Mouse (Mus musculus): ENCODE measurements around the gene Mycl. TPM values are rescaled to one million over a fixed set of nuclear protein-coding genes. Genes with fewer than 3 reads are reported as not detected.
A peak's percentile ranks its signal among the peaks of the same experiment; 100 is the strongest.
"Not testable (repeated sequence)": the region's sequence is repeated elsewhere in the genome, so short reads cannot be mapped to it uniquely, and the experiment has no call there.

Gene Mycl
- polyA plus RNA-seq, 1 experiment from 2014 or later = 15.2 TPM

DNA sequence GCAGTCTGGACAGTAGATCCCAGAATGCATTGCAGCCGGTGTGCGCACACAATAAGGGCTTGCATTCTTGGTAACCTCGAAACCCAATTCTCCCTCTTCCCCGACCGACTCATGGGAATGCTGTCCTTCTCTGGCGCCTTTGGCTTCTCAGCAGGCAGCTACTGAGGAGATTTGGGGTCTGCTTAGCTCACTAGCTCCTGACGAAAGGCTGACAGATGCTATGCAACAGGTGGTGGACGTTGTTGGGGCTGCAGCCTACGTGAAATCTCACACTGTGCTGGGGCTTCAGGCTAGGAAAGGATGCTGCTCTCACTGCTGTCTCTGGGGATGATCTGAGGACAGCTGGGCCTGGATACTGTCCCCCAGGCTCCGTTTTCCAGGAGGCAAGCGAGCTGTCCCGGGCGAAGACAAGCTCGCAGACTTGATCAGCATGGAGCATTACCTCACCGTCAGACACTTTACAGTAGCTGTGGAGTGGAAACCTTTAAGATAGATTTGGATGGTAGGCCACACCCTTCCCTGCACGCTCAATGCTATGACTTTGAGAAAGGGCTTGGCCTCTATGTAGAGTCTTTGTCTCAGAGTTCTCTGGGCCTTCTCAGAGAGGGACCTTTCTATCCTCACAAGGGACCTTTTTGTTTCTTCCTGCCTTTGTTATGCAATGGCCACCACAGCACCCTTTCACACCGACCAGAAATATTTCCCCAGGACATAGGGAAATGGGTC, 5.3 kb downstream of the Mycl start:
- H3K4me1 ChIP-seq (ENCODE audit: insufficient read depth) = peaks cover 12% of the 10 kb centered on the region; the same call in 1 of the 2 replicates
- no peak overlapping the region for H3K4me2 ChIP-seq
- H3K9ac ChIP-seq = no peak overlapping the region
- DNase-seq (no peak), ATAC-seq (ENCODE audit: insufficient read depth) (no peak)
- H3K9me3 ChIP-seq (ENCODE audit: low read depth, low read length) = no peaks in the 10 kb centered on the region
- H3K4me3 ChIP-seq (ENCODE audit: low read depth, low read length) = no peak overlapping the region
- no peaks in the 10 kb centered on the region for H3K36me3 ChIP-seq (ENCODE audit: insufficient read depth)
- 72% methylated on average over 17 of the region's 17 CpGs for WGBS
- TF ChIP-seq CTCF (IDR thresholded peaks at IDR 0.05; ENCODE audit: low read depth) = no peak
- peaks cover 23% of the 10 kb centered on the region for H3K27me3 ChIP-seq (ENCODE audit: insufficient read depth, low read length)
- no peak overlapping the region for H3K27ac ChIP-seq (ENCODE audit: low read depth)

DNA sequence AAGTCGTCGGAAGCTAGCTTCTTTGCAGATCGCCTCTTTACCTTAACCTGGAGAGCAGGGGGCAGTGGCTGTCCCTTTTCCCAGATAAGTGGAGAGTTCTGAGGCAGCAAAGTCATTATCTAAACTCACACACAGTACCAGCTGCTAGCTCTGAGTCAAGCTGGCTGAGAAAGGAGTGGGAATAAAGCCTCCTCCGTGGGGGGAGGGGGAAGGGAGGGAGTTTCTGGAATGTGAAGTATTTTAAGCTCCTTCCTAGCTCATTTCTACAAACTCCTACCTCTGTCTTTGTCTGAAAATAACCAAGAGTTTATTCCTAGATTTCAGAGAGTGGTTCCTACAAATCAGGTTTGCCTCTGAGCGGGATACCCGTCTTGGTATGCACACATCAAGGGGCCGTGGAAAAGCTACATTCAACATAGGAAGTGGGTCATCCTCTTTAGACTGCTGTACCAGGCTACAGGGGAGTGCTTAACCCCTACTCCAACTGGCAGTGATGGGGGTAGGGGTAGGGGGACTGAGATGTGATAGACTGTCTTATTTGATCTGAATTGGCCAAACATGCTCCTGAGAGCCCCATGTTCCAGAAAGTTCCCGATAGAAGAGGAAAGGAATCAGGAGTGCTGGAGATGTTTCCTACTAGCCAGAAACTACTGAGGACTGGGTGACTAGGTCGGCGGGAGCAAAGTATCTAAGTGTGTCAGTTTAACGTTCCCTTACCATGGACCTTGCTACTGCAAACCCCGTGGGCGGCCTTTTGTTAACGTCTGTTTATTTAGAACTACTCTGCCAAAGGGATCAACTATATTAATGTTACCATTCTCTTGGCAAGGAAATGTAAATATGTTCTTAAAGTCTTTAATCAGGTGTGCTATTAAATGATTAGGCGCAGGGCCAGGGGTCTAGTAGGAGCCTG, 9.9 kb downstream of the Mycl start:
- Histone ChIP-seq H3K36me3 (ENCODE audit: insufficient read depth) (no peaks in the 10 kb centered on the region), H3K4me2 (peak overlapping the region; percentile 41), H3K9me3 (ENCODE audit: low read depth, low read length) (no peaks in the 10 kb centered on the region), H3K4me1 (ENCODE audit: insufficient read depth) (peaks cover 10% of the 10 kb centered on the region; the same call in 1 of the 2 replicates), H3K9ac (no peak overlapping the region), H3K4me3 (ENCODE audit: low read depth, low read length) (no peak overlapping the region), H3K27ac (ENCODE audit: low read depth) (peak overlapping the region; percentile 77; the same call in 1 of the 2 replicates), H3K27me3 (ENCODE audit: insufficient read depth, low read length) (no peaks in the 10 kb centered on the region)
- no peak for TF ChIP-seq CTCF (IDR thresholded peaks at IDR 0.05; ENCODE audit: low read depth)
- WGBS = 13% methylated on average over 15 of the region's 15 CpGs
- DNase-seq (peak; percentile 70), ATAC-seq (ENCODE audit: insufficient read depth) (peak; percentile 70)

DNA sequence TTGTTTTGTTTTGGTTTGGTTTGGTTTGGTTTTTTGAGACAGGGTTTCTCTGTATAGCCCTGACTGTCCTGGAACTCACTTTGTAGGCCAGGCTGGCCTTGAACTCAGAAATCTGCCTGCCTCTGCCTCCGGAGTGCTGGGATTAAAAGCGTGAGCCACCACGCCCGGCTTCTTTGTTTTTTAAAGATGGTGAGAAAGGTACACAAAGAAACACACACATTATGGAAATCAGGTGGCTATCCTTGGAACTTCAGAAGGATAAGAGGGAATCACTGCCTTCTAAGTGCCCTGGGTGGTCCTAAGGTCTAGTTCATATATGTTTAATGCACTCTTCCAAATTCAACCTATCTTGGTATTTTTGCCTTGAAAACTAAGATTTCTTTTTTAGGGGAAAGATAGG, 17.0 kb downstream of the Mycl start:
- H3K27ac ChIP-seq (ENCODE audit: low read depth); H3K4me1 ChIP-seq (ENCODE audit: insufficient read depth); H3K4me3 ChIP-seq (ENCODE audit: low read depth, low read length); H3K9ac ChIP-seq; H3K27me3 ChIP-seq (ENCODE audit: insufficient read depth, low read length); ATAC-seq (ENCODE audit: insufficient read depth); H3K4me2 ChIP-seq; DNase-seq; H3K9me3 ChIP-seq (ENCODE audit: low read depth, low read length); H3K36me3 ChIP-seq (ENCODE audit: insufficient read depth): not testable (repeated sequence)
- 93% methylated on average over 4 of the region's 4 CpGs for WGBS

DNA sequence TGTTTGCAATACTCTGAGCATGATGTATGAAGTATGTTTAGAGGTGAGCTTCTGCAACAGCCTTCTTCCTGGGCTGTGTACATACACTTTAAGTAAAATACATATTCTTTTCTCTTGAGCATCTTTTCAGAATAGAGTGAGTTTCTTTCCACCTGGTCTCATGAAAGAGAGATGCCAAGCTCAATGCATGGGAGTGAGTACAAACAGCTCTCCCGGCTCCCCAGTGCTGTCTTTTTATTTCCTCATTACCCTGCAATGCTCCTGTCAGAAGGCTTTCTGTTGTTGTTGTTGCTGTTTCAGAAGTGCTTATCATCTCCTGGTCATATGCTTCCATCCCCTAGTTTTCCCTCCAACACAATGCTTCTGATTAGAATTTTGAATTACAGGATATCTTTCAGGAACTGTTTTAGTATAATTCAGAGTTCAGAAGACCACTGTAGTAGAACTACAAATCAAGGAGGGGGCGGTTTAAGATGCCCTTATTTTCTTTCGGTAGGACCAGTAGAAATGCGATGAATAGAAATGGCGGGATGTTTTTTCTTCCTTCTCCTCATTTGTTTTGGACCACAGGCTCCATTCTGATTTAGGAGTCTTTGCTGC, 18.0 kb downstream of the Mycl start:
- 68% methylated on average over 5 of the region's 5 CpGs for WGBS
- Histone ChIP-seq H3K9ac (no peak overlapping the region), H3K4me3 (ENCODE audit: low read depth, low read length) (no peak overlapping the region), H3K36me3 (ENCODE audit: insufficient read depth) (no peaks in the 10 kb centered on the region), H3K27me3 (ENCODE audit: insufficient read depth, low read length) (no peaks in the 10 kb centered on the region), H3K4me1 (ENCODE audit: insufficient read depth) (peaks cover 10% of the 10 kb centered on the region), H3K27ac (ENCODE audit: low read depth) (no peak overlapping the region), H3K4me2 (no peak overlapping the region), H3K9me3 (ENCODE audit: low read depth, low read length) (no peaks in the 10 kb centered on the region)
- no peak for TF ChIP-seq CTCF (IDR thresholded peaks at IDR 0.05; ENCODE audit: low read depth)
- DNase-seq (no peak), ATAC-seq (ENCODE audit: insufficient read depth) (no peak)

DNA sequence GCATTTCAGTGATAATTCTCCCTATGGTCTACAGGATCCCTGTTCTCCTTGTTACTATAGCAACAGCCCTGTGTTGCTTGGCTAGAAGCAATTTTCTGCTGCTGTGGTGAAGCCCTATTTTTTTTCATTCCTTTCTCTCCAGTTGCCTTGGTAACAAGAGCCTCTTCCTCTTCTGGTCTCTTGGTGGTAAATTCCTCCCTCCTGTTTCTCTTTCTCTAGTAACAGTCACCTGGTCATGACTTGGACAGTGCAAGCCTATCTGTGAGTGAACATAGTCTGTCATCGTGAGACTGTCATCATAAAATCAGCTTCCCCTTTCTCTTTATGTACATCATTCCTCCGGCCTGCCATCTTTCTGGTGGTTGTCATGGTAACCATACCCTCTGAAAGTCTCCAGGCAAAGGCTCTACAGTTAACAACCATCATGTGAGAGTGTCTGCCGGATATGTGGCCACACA, 18.5 kb downstream of the Mycl start:
- no peak for TF ChIP-seq CTCF (IDR thresholded peaks at IDR 0.05; ENCODE audit: low read depth)
- WGBS = 49% methylated on average over 3 of the region's 3 CpGs
- ATAC-seq (ENCODE audit: insufficient read depth) (no peak), DNase-seq (peak; percentile 28)
- Histone ChIP-seq H3K4me1 (ENCODE audit: insufficient read depth) (peaks cover 12% of the 10 kb centered on the region), H3K36me3 (ENCODE audit: insufficient read depth) (no peaks in the 10 kb centered on the region), H3K27ac (ENCODE audit: low read depth) (no peak overlapping the region), H3K4me3 (ENCODE audit: low read depth, low read length) (no peak overlapping the region), H3K27me3 (ENCODE audit: insufficient read depth, low read length) (no peaks in the 10 kb centered on the region), H3K4me2 (no peak overlapping the region), H3K9ac (no peak overlapping the region), H3K9me3 (ENCODE audit: low read depth, low read length) (no peaks in the 10 kb centered on the region)

DNA sequence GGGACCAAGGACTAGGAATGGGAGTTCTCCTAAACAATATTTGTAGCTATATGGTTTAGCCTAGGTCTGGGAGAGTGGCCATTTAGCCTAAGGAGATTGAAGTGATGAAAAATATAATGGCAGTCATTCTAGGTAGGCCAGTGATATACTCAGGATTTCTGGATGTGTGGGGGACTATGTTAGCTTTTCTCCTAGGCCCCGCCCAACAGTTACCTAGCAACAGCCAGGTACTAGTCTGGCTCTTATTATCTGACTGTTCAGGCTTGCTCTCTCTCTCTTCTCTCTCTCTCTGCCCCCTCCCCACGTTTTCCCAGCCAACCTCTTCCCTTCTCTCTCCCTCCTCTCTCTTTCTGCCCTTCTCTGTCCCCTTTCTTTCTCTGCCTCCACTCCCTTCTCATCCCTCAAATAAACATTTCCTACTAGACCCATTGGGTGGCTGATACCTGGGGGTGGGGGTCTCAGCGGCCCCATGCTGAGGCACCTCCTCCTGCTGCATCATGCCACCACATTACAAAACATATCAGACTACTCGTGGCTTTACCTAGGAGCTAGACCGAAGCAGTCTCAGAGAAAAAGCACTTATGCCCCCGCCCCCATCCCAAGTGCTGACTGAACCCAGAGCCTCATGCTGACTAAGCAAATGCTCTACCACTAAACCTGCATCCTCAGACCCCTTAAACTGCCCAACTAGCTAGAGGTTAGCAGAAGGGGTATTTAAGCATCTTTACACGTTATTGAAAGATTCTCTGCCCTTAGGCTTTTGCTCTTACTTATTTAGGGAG, 19.2 kb downstream of the Mycl start:
- peak; percentile 16 for DNase-seq
- 32% methylated on average over 7 of the region's 7 CpGs for WGBS

More for the DNA sequence above, 19.2 kb downstream of the Mycl start:
- no peaks in the 10 kb centered on the region for H3K27me3 ChIP-seq (ENCODE audit: insufficient read depth, low read length)
- H3K9me3 ChIP-seq (ENCODE audit: low read depth, low read length) = no peaks in the 10 kb centered on the region
- no peak overlapping the region for H3K27ac ChIP-seq (ENCODE audit: low read depth)
- H3K4me3 ChIP-seq (ENCODE audit: low read depth, low read length) = no peak overlapping the region
- no peak for TF ChIP-seq CTCF (IDR thresholded peaks at IDR 0.05; ENCODE audit: low read depth)
- H3K9ac ChIP-seq = no peak overlapping the region
- ATAC-seq (ENCODE audit: insufficient read depth) = no peak
- H3K4me1 ChIP-seq (ENCODE audit: insufficient read depth) = peaks cover 15% of the 10 kb centered on the region
- no peak overlapping the region for H3K4me2 ChIP-seq
- H3K36me3 ChIP-seq (ENCODE audit: insufficient read depth) = no peaks in the 10 kb centered on the region
